Mouse (Mus musculus) limb, embryonic 11.5 days (tissue): ENCODE measurements around the gene Onecut3. TPM values are rescaled to one million over a fixed set of nuclear protein-coding genes. Genes with fewer than 3 reads are reported as not detected.
A peak's percentile ranks its signal among the peaks of the same experiment; 100 is the strongest.

Source experiments
- ATAC-seq: fragments of 200-750 bp; cut with Nextera tagmentation; 2 replicates; pipeline ENCODE4 v1.8.0; 2017; ENCODE audit warnings: low read depth; ENCODE audit not compliant: insufficient number of reproducible peaks, low FRiP score, low TSS enrichment
- DNase-seq: peaks from one replicate; pipeline ENCODE4 v3.0.0-alpha.2; 2015; ENCODE audit warnings: low spot score
- H3K27ac ChIP-seq: fragments of 300-500 bp; sonication (generic); replicated peaks from 2 replicates; pipeline ENCODE4 v1.5.1; 2014; ENCODE audit warnings: low read depth, mild to moderate bottlenecking, low read length
- H3K27me3 ChIP-seq: fragments of 300-500 bp; sonication (generic); 2 replicates; pipeline ENCODE4 v1.6.1; 2014; ENCODE audit warnings: mild to moderate bottlenecking, low read length, mixed read lengths; ENCODE audit not compliant: control insufficient read depth, insufficient read depth
- H3K36me3 ChIP-seq: fragments of 300-500 bp; sonication (generic); 2 replicates; pipeline ENCODE4 v1.6.1; 2014; ENCODE audit warnings: mild to moderate bottlenecking, low read length, moderate library complexity, mixed read lengths; ENCODE audit not compliant: control insufficient read depth, insufficient read depth
- H3K4me1 ChIP-seq: fragments of 300-500 bp; sonication (generic); 2 replicates; pipeline ENCODE4 v1.6.1; 2014; ENCODE audit warnings: low read length, mixed read lengths; ENCODE audit not compliant: control insufficient read depth, insufficient read depth
- H3K4me2 ChIP-seq: fragments of 300-500 bp; sonication (generic); 2 replicates; pipeline ENCODE4 v1.6.1; 2014; ENCODE audit warnings: low read depth, mild to moderate bottlenecking, moderate library complexity; ENCODE audit not compliant: severe bottlenecking
- H3K4me3 ChIP-seq: fragments of 300-500 bp; sonication (generic); 2 replicates; pipeline ENCODE4 v1.5.1; 2014; ENCODE audit warnings: low read depth, low read length
- H3K9ac ChIP-seq: fragments of 300-500 bp; sonication (generic); 2 replicates; pipeline ENCODE4 v1.6.1; 2014; ENCODE audit warnings: mild to moderate bottlenecking, low read length
- H3K9me3 ChIP-seq: fragments of 300-500 bp; sonication (generic); 2 replicates; pipeline ENCODE4 v1.6.1; 2016; ENCODE audit warnings: low read length; ENCODE audit not compliant: control insufficient read depth
- WGBS: fragments of 180-500 bp; shearing (Covaris S2); extraction: QIAGEN DNeasy Blood & Tissue Kit; methylation state at CpG from one replicate; pipeline ENCODE4 v1.1.7; 2014; 5-methylcytosine and 5-hydroxymethylcytosine counted together
- polyA plus RNA-seq: library from polyadenylated mRNA; unstranded; fragments of >200 nt; fragmentation: Nextera tagmentation; extraction: Ambion mirVana; gene quantifications from 2 replicates; pipeline ENCODE4 v1.2.1, GENCODE M21; 2014

The Onecut3 gene
- polyA plus RNA-seq, 1 experiment from 2014 or later: not detected

GRCm38 (mm10) chr10:80546945-80547344 lies 52.3 kb downstream of the Onecut3 start:
- H3K4me1 ChIP-seq: no peaks in the 10 kb centered on the region
- no peak overlapping the region for H3K27ac ChIP-seq
- H3K4me2 ChIP-seq: no peak overlapping the region
- H3K27me3 ChIP-seq: no peaks in the 10 kb centered on the region
- DNase-seq (no peak), ATAC-seq (no peak)
- WGBS: 90% methylated on average over 4 of the region's 4 CpGs
- no peaks in the 10 kb centered on the region for H3K9me3 ChIP-seq
- peaks cover 47% of the 10 kb centered on the region for H3K36me3 ChIP-seq
- H3K4me3 ChIP-seq: no peak overlapping the region
- H3K9ac ChIP-seq: no peak overlapping the region

DNA sequence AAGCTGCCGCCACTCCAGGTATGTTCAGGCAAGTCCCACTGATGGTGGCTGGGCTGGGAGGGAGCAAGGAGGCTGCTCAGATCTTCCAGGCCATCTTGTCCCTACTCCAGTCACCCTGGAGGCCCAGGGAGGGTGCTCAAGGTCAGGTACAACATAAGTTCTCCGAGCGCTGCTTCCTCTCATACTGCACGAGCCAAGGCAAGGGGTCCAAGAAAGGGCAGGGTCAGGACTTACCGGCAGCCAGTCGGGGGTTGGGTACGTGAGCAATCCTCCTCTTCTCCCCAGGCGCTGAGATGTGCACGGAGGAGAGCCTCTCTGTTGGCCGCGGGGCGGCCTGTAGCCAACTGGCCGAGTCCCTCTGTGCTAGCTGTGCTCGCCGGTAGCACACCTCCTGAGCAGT lies 52.9 kb downstream of the Onecut3 start:
- H3K27ac ChIP-seq: no peak overlapping the region
- no peak overlapping the region for H3K4me3 ChIP-seq
- WGBS: 90% methylated on average over 15 of the region's 15 CpGs
- ATAC-seq: no peak
- no peaks in the 10 kb centered on the region for H3K27me3 ChIP-seq
- H3K4me2 ChIP-seq: no peak overlapping the region
- H3K9me3 ChIP-seq: no peaks in the 10 kb centered on the region
- DNase-seq: no peak
- peaks cover 43% of the 10 kb centered on the region for H3K36me3 ChIP-seq
- H3K9ac ChIP-seq: no peak overlapping the region
- H3K4me1 ChIP-seq: no peaks in the 10 kb centered on the region

DNA sequence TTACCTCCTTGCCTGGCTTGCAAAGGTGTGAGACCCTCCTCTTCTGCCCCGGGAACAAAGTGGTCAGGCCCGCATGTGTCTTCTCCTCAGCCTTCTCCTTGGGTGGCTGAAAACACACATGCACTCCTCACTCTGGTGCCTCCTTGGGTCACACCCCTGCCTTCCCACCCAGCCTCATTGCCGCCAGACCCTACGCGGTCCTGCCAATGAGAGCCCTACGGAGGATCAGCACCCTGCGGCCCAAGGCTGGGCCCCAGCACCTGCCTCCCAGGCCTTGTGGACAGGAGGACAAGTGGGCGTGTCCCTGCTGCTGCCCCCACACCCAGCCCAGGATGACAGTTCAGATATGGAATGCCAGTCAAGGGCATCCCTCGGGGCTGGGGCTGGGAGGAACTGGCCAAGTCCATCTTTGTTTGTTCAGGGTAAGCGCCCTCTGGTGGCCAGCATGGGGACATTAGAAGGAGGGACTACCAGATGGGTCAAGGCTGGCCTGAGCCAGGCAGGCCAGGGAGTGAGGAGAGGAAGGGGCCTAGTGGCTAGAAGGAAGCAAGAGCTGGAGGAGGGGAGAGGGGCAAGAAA lies 53.9 kb downstream of the Onecut3 start:
- Histone ChIP-seq H3K9ac (no peak overlapping the region), H3K36me3 (peaks cover 37% of the 10 kb centered on the region), H3K9me3 (no peaks in the 10 kb centered on the region), H3K4me3 (no peak overlapping the region), H3K4me1 (no peaks in the 10 kb centered on the region), H3K4me2 (no peak overlapping the region), H3K27me3 (no peaks in the 10 kb centered on the region), H3K27ac (no peak overlapping the region)
- 79% methylated on average over 10 of the region's 10 CpGs for WGBS
- DNase-seq (peak; percentile 79), ATAC-seq (peak; percentile 24)

DNA sequence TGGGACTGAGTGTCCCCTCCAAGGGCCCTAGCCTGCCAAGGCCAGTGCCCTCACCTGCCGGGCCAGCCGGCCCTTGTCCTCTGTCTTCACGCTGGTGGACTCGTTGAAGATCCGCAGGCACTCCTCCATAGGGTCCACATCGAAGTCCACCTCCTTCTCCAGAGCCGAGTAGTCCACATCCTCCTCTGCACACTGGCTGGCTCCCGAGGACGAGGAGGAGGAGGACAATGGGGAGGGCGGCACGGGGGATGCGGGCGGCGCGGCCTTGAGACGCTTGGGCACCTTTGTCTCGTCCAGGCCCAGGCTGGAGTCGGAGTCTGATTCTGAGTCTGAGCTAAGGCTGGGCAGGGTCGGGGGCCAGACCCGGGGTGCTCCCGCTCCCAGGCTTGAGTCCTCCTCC lies 54.6 kb downstream of the Onecut3 start:
- no peak for DNase-seq
- 89% methylated on average over 21 of the region's 21 CpGs for WGBS
- H3K4me3 ChIP-seq: no peak overlapping the region
- no peak overlapping the region for H3K9ac ChIP-seq
- no peak overlapping the region for H3K27ac ChIP-seq
- no peaks in the 10 kb centered on the region for H3K9me3 ChIP-seq
- H3K36me3 ChIP-seq: peaks cover 34% of the 10 kb centered on the region
- ATAC-seq: no peak
- no peaks in the 10 kb centered on the region for H3K27me3 ChIP-seq
- H3K4me1 ChIP-seq: no peaks in the 10 kb centered on the region
- H3K4me2 ChIP-seq: no peak overlapping the region

- Histone ChIP-seq H3K4me3 (no peak overlapping the region), H3K9ac (no peak overlapping the region), H3K9me3 (no peaks in the 10 kb centered on the region), H3K4me1 (no peaks in the 10 kb centered on the region), H3K4me2 (no peak overlapping the region), H3K27me3 (no peaks in the 10 kb centered on the region), H3K27ac (no peak overlapping the region), H3K36me3 (peaks cover 19% of the 10 kb centered on the region)
- DNase-seq (no peak), ATAC-seq (no peak)
- WGBS: 67% methylated on average over 9 of the region's 9 CpGs
Observed at GRCm38 (mm10) chr10:80552364-80552763, 57.7 kb downstream of the Onecut3 start.

DNA sequence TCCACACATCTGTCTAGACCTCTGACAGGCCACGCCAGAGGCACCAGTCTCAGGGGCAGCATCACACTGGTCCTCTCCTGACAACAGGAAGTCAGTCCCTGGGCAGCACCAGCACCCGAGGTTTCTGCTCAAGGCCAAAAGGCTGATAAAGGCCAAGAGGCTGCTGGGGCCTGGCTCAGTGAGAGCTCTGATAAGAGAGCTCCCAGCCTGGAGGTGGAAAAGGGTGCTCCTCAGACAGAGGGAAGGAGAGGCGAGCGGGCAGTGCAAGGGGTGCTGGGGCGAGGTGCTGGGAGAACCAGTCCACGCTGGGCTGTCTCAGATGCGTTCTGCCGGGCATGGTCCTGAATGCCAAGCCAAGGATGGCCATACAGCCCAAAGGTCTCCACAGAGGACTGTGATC lies 58.9 kb downstream of the Onecut3 start:
- 87% methylated on average over 8 of the region's 8 CpGs for WGBS
- no peak for DNase-seq
- Histone ChIP-seq H3K4me1 (no peaks in the 10 kb centered on the region), H3K9me3 (no peaks in the 10 kb centered on the region), H3K36me3 (peaks cover 15% of the 10 kb centered on the region), H3K4me3 (no peak overlapping the region), H3K27me3 (no peaks in the 10 kb centered on the region), H3K9ac (no peak overlapping the region), H3K4me2 (no peak overlapping the region), H3K27ac (no peak overlapping the region)
- ATAC-seq: no peak

DNA sequence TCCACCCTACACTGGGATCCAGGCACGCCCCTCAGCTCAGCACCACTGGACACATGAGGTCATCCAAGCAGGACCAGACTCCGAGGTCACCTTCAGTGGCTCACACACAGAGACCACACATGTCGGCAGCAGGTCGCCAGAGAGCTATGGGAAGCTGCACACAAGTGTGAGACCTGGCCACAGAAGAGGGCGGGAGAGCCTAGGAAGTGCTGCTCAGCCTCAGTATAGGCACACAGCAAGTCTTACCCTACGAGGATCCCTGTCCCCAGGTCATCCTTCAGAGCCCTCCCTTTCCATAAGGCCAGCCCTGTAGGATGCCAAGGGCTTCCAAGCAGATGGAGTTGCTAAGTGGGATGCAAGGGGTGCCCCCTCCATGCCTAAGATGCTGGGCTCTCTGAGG lies 59.4 kb downstream of the Onecut3 start:
- WGBS: 90% methylated on average over 6 of the region's 6 CpGs
- no peak for DNase-seq
- Histone ChIP-seq H3K9me3 (no peaks in the 10 kb centered on the region), H3K4me2 (no peak overlapping the region), H3K4me3 (no peak overlapping the region), H3K4me1 (no peaks in the 10 kb centered on the region), H3K36me3 (peaks cover 12% of the 10 kb centered on the region), H3K9ac (no peak overlapping the region; the same call in 1 of the 2 replicates), H3K27me3 (no peaks in the 10 kb centered on the region), H3K27ac (no peak overlapping the region)
- ATAC-seq: no peak

DNA sequence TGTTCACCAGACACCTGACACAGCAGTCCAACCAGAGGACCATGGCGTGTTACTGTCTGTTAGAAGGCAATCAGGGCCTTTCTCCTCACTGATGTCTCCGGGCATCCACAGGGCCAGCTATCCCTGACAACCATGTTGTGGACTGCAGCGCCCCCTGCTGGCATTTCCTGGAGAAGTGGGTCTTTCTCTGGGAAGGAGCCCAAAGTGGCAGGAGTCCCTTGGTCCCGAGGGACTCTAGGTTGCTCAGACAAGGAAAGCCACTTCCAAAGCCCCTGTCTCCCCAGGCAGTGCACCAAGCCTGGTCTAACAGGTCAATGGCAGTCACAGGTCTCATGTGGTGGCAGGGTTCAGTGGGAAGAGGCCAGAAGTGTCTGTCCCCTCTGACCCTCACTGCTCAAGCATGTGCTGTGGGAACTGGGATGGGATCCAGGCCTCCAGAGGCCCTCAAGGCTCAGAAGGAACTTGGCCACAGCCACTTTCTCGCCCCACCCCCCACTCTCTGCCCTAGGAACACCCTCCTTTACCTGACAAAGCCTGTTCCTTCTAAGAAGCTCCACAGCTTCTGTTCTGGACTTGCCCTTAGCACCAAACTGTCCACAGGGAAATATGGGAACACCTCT lies 62.8 kb downstream of the Onecut3 start:
- 41% methylated on average over 5 of the region's 5 CpGs for WGBS
- H3K36me3 ChIP-seq: peaks cover 3% of the 10 kb centered on the region; the same call in 1 of the 2 replicates
- no peaks in the 10 kb centered on the region for H3K9me3 ChIP-seq
- no peak overlapping the region for H3K4me2 ChIP-seq
- no peak for ATAC-seq
- no peak overlapping the region for H3K27ac ChIP-seq
- no peak overlapping the region for H3K9ac ChIP-seq
- DNase-seq: peak; percentile 84
- peaks cover 9% of the 10 kb centered on the region for H3K4me1 ChIP-seq
- no peak overlapping the region for H3K4me3 ChIP-seq
- no peaks in the 10 kb centered on the region for H3K27me3 ChIP-seq

- ATAC-seq (no peak), DNase-seq (no peak)
- H3K9ac ChIP-seq: peak overlapping the region; percentile 22; the same call in 1 of the 2 replicates
- no peaks in the 10 kb centered on the region for H3K27me3 ChIP-seq
- peaks cover 3% of the 10 kb centered on the region; the same call in 1 of the 2 replicates for H3K36me3 ChIP-seq
- no peaks in the 10 kb centered on the region for H3K9me3 ChIP-seq
- WGBS: 86% methylated on average over 7 of the region's 7 CpGs
- H3K4me3 ChIP-seq: no peak overlapping the region
- H3K4me2 ChIP-seq: no peak overlapping the region
- no peak overlapping the region for H3K27ac ChIP-seq
- peaks cover 9% of the 10 kb centered on the region for H3K4me1 ChIP-seq
Observed at GRCm38 (mm10) chr10:80559431-80559830, 64.8 kb downstream of the Onecut3 start.
